Mouse (Mus musculus) layer of hippocampus, adult 18-20 months (tissue): ENCODE measurements at regions not wholly inside any gene's neighbourhood (a gene's known extent, or its start where the extent isn't known, plus 50 kb on each side); places are given as distances from the start of the nearest gene placed in this dataset.

Experiments used
- DNase-seq, 2 experiments: peaks; one replicate each; pipeline ENCODE4 v3.0.0; 2022; ENCODE audit warnings: low spot score in 2 of 2

- no peak for DNase-seq
Observed at GRCm38 (mm10) chr11:45058658-45059057, 441.5 kb downstream of the Ebf1 start.

DNA sequence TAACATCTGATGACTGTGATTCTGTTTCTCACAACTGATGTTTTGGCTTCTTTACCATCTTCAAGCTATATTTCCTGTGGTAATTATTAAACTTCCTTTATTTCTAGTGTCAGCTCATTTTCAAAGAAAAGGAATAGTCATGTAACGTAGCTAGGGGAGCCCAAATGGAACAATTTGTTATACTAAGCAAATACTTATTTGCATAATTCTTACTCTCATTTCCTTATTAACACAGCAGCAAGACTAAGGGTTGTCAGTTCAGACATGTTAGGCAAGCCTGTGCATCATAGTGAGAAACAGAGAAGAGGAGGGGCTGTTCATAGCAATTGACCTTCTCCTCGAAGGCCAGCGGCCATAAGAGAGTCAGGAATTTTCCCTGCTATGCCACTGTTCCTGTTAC lies 449.5 kb downstream of the Ebf1 start:
- no peak for DNase-seq

- DNase-seq, result no peak
Observed at GRCm38 (mm10) chr11:45070280-45070679, 453.2 kb downstream of the Ebf1 start.

DNA sequence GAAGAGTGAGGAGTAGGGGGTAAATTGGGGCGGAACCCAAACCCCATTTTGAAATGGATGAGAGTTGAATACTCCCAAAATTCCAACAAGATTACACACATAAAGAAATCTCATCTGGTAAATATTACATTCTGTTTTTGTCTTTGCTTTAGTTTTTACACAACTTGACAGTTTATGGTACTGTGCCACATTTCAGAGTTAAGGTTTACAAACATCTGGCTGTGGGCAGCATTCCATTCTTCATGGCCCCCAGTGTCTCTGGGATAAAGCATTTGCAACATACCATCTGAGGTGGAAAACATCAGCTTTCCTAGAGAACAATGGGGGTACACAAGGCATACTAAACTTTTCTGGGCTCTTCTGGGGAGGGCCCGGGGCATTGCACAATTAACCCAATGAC lies 454.1 kb downstream of the Ebf1 start:
- DNase-seq, result no peak

DNA sequence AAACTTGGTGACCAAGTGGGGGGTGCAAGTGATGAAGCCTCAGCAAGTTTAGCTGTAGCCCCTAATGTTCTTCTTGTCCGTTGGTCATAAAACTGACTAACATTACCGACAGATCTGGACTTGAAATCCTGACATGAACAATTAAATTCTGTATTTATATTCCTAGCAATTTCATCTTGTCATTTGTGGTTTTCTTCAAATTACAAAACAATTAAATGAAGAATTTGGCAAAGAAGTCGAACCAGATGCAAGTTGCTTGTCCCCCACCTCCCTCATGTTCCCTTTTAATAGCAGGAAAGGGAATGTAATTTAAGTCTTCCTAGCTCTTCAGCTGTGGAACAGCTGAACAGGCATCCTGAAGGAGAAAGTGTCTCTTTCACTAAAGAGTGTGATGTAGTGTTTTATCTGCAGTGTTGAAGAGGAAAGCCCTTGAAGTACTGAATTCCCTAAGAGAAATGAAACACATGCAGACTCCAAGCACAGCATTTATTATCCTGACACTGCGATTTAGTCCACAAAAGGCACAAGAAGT lies 467.5 kb downstream of the Ebf1 start:
- peak in 1 of 2 experiments; percentile 1 for DNase-seq

DNA sequence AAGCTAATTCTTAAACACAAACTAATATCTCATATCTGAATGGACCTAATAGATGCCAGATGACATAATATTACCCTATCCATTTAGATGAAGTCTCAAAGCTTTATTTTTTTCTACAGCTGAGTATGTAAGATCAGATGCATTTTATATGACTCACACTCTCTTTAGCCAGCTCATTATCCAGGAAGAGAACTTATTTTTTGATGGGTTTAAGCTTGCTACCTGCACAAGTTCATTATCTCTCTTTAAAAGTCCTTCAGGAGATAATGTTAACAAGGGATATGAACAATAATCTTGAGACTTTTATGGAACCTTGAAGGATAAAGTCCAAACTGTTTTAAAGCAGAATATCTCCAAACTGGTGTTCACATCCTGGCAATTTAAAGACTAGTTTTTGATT lies 468.0 kb downstream of the Ebf1 start:
- DNase-seq, result no peak

- no peak for DNase-seq
Observed at GRCm38 (mm10) chr11:45087186-45087915, 470.2 kb downstream of the Ebf1 start.

- DNase-seq, result no peak
Observed at GRCm38 (mm10) chr11:45088286-45088685, 471.2 kb downstream of the Ebf1 start.

- DNase-seq, result no peak
Observed at GRCm38 (mm10) chr11:45089561-45089960, 472.4 kb downstream of the Ebf1 start.

DNA sequence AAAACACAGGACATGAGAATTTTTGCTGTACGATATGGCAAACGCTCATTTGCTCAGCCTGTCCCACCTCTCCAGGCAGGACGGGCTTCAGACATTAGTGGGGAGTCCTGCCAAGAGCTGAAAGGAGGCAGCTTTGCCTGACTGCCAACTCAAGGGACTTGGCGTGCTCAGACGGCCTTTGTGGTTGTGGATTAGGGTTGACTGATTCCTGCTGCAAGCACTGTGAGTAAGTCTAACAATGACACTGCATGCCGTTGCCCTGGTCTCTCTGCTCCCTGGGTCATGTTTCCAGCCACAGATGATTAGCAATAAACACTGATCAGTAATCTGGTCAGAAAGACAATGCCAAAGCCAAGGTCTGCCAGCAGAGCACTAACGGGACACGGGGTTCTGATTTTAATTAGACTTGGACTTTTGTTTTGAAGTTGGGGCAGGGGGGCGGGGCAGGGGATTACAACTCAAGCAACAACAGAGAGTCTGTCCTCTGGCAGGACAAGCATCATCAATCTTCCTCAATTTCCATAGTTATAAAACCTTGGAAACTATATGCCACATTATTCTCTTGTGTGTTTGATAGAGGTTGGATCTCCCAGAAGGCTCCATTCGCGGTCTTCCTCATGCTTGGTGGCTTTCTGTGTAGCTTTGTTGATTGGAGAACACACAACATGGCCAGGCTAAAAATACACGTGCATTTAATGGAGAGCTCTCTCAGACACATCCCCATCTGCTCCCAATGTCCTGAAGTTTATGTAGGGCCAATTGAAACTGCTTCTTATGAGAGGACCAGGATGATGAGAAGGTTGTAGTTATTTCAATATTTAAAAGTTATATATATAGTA lies 486.6 kb downstream of the Ebf1 start:
- DNase-seq, result peak in 1 of 2 experiments; percentile 27

GRCm38 (mm10) chr11:45116702-45117101 lies 499.6 kb downstream of the Ebf1 start:
- DNase-seq, result no peak

DNA sequence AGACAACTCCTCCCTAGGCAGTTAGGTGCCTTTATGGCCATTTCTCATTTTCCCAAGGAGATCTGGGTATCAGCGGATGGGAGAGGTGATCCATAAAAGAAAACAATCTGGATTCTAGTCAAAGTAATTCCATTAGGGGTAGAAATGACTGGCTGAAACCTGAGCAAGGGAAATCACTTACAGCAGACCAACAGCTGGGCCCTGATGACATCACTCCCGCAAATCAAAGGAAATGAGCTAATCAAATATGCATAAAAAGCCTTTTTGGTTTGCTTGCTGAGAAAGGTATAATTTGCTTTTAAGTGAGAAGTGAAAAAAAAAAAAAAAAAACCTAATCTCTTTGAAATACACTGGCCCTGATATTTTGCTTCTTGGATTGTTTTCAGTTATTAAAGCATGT lies 506.2 kb downstream of the Ebf1 start:
- no peak for DNase-seq

DNA sequence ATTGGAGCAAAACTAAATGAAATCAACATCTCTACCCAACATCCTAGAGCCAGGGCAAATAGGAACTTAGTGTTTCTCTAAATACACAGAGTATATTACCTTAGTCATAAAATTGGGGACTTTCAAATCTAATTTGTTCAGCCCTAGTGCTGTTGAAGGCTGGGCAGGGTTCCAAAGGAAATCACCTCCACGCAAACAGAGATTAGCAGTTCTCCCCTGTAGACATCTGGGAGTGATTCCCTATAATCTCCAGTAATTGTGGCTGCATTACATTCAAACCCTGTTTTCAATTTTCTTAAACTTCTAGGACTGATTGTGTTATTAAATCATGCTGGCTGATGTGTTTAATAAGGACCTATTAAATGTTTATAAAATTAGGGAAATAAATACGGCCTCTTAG lies 519.7 kb downstream of the Ebf1 start:
- DNase-seq, result no peak

DNA sequence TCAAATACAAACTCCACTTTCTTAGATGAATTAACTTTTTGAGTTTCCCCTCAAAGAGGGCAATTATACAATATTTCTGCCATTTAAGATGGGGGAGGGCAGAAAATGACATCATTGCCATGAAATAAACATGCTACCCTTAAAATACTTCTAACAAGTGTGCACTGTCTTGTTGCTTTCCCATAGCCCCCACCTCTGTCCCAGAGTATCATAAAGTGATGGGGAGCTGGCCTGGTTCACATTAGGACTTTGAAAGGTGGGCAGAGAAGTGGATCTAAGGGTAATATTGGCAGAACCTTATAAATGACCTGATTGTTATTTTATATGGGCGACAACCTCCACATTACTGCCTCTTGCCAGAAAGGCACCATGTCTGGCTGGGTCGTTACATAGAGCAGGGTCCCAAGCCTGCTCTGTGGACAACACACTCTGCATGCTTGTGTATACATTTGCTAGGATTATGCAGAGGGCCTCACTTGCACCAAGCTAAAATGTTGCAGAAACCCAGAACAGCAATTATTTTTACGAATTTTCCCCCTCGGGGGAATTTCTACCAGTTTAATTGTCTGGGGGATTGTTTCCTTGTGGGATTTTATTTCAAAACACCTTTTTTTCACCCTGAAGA lies 521.3 kb downstream of the Ebf1 start:
- DNase-seq, result no peak

GRCm38 (mm10) chr11:45140490-45140889 lies 523.4 kb downstream of the Ebf1 start:
- DNase-seq, result no peak

DNA sequence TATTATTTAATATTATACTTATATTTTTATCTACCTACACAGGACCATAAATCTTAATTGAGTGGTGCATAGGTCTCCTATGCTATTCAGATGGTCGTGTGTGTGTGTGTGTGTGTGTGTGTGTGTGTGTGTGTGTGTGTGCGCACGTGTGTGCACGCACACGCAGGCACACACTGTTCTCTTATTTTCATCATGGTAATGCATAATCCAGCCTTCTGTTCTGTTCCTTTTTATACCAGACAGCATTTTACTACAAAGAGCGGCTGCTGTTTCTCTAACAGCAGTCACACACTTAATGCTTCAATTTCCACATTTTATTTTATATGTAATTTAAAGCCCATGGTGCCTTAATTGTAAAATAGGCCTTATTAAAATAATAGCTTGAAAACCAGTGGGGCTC lies 537.0 kb downstream of the Ebf1 start:
- peak in 1 of 2 experiments; percentile 12 for DNase-seq

DNA sequence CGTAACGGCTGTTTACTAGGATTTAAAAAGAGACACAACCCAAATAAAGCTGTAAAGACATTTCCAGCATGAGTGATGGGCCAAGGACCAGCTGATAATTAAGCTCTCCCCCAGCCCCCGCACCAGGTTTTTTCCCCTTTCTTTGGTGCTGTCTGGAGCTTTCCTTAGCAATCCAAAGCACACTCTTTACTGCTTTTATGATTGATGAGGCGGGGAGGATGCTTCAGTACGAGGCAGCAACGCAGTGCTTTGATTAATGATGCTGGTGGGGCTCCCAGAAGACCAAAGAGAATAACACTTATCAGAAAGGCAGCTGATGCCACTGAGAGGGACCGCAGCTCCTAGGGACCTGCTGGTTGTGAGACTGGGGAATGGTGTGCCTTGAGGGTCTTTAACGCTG lies 537.4 kb downstream of the Ebf1 start:
- DNase-seq, result peak; percentile 2 to 21

GRCm38 (mm10) chr11:45155782-45156181 lies 538.7 kb downstream of the Ebf1 start:
- no peak for DNase-seq

GRCm38 (mm10) chr11:45158282-45158681 lies 541.2 kb downstream of the Ebf1 start:
- DNase-seq, result no peak

GRCm38 (mm10) chr11:45160871-45161270 lies 543.8 kb downstream of the Ebf1 start:
- DNase-seq, result no peak

- DNase-seq, result no peak
Observed at GRCm38 (mm10) chr11:45173546-45173945, 556.4 kb downstream of the Ebf1 start.

DNA sequence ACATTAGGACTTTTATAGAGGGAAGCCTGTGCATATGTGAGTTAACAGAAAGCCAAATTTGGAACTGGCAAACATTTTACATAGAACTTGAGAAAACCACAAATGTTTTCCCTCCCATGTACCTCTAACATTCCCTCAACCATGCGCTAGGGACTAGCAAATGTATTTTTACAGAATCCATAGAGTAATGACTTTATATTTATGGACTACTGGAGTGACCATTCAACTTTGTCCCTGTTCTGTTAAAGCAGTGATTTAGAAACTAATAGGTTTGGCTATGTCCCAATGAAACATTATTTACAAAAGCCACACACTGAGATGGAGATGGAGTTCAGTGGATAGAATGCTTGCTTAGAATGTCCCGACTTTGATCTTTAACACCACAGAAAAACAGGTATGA lies 557.0 kb downstream of the Ebf1 start:
- no peak for DNase-seq
